Mouse (Mus musculus): ENCODE data around the gene Prss53. TPM values are rescaled to one million over a fixed set of nuclear protein-coding genes. Genes with fewer than 3 reads are reported as not detected.

The Prss53 gene
- 1.0 TPM for polyA plus RNA-seq (2017; shearing (Covaris generic))

DNA sequence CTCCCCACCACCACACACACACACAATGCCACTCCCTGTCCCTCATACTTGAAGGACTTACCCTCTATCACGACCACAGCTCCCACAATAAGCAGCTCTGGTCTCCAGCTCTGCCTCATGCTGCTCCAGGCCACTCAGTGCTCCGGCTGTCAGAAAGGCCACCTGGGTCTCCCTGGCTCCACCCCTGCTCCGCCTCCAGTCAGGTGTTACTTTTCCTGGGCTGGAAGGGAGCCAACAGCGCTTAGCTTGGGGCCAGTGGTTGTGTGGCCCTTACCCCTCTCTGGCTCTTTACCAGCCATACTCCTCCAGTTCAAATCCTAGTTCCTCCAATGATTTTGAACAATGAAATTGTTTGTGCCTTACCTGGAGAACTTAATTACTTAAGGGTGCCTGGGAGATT, at the start of gene Prss53:
Gene Prss53, minus strand, starts transcription at position 173 of the 400 bp plus-strand sequence.

DNA sequence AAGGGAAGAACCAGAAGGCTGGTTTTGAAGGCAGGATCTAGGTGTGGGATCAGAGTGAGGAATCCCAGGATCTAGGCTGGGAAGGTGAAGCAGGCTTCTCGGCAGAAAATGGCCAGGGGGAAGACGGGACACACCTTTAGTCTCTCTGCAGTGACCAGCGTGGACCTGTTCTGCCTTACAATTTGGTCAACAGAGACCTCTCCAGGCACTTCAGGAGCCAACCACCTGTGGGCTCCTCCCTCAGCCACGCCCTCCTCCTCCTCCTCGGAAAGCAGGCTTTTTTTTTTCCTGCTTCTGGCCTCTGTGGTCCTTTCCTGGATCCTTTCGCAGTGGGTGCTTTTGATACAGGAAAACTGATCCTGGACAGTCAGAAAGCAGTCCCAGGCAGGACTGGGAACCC, 39.2 kb upstream of the Prss53 start, which contains the start of gene Prss8:
Gene Prss8, minus strand, starts transcription at position 182 of the 400 bp plus-strand sequence.

DNA sequence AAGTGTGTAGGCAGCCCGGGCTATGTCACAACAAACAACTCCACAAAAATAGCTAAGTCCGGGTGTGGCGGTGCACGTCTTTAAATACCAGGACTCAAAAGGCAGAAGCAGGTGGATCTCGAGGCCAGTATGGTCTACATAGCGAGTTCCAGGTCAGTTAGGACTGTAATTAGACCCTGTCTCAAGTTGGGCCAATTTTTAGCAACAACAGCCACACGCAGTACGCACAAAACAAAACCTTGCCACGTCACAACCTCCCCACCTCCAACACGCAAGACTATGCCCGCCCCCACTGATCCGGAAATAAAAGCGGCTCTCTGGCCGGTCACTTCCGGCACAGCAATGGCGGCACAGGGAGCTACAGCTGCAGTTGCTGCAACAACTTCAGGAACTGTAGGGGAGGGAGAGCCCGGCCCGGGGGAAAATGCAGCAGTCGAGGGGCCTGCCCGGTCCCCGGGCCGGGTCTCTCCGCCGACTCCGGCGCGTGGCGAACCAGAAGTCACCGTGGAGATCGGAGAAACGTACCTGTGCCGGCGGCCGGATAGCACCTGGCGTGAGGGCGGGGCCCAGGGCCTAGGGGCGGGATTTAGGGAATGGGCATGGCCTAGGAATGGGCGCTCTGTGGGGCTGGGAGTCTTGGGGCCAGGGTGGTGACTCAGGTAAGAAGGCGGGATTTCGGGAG, 21.6 kb upstream of the Prss53 start, which contains the start of gene Kat8:
Gene Kat8, plus strand, starts transcription at position 327 of the 682 bp plus-strand sequence.

DNA sequence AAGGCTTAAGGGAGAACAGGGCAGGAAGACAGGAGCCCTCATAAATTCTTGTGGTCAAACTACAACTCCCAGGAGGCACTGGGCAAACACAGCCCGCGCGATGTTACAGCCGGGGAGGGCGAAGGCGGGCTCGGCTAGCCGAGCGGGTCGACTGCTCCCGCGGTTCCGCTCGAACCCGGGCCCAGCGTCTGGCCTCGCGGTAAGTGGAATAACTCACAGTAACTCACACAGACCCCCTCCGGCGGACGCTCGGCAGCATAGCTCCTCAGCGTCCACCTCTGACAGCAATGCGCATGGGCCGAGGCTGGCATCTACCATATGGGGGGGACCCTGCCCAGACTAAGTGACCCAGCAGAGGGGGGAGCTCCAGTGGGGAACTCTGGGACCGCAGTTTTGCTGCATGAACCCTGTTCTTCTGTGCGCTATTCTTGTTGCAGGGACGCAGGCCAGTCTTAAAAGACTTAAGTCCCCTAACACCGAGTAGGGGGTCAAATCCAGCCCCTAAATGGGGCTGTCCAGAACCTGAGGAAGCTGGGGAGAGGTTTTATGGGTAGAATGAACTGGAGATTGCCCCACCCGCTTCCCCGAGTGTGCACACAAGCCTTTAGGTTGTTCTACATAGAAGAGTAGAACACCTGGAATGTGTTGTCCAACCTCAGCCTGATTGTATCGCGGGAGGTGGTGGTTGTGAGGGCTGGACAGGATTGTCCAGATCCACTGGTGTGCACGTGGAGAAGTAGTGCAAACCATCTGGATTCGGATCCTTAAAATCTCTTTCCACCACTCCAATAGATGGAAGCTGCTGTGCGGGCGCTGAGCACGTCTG, 13.4 kb upstream of the Prss53 start, which contains the start of gene Bckdk:
Gene Bckdk, plus strand, starts transcription at position 112 of the 826 bp plus-strand sequence.

DNA sequence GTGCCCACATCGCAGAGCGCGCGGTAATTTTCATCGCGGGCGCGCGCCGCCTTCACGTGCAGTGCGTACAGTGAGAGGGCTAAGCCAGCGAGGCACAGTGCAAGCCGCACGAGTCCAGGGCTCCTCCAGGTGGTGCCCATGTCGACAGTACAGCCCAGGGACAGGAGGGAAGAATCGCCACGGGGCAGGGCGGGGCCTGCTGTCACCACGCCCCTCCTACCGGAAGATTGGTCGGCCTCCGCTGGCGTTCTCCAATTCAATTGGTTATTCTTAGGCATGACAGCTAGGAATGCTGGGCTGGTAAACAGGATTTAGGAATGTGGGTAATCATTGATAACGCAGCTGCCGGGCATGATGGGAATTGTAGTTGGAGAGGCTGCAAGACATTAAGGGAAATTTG, 4.7 kb upstream of the Prss53 start, which contains the start of the genes Gm21974 and Vkorc1:
Gene Gm21974, minus strand, starts transcription at position 13 of the 400 bp plus-strand sequence.
Gene Vkorc1, minus strand, starts transcription at position 176 of the 400 bp plus-strand sequence.

DNA sequence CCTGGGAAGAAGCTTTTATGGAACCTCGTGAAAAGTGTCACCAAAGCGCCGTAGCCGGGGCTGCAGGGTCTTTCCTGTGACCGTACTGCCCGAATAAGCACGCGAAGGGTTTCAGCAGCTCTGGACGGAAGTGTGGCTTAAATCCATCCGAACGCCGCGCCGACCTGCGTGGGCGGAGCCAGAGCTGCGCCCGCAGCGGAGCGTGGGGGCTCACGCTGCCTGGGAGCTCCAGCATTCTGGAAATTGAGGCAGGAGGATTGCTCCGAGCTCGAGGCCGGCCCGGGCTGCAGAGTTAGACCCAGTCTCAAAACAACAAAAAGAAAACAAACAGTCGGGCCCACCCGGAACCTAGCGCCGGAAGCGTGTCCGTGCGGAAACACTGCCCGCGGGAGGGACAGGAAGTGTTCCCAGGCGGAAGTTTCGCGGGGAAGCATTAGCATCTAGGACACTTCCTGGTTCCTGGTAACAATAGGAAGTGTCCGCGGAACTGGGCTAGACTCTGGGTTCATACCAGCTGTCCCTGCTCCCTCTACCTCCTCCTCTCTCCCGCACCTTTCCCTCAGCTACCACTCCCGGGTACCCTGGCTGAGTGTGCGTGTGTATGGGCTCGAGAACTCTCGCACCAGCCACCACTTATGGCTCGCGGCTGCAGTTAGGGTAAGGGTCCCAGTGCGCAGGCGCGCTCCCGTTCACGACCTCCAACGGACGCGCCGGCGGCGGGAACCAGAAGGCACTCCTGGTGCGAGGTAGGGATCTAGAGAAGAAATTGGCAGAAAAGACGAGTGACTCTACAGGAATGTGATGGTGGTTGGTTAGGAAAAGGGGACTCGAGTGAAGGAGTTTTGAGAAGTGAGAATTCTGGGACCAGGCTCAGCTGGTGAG, 14.1 kb downstream of the Prss53 start, which contains the start of gene Zfp668:
Gene Zfp668, minus strand, starts transcription at position 362 of the 882 bp plus-strand sequence.

DNA sequence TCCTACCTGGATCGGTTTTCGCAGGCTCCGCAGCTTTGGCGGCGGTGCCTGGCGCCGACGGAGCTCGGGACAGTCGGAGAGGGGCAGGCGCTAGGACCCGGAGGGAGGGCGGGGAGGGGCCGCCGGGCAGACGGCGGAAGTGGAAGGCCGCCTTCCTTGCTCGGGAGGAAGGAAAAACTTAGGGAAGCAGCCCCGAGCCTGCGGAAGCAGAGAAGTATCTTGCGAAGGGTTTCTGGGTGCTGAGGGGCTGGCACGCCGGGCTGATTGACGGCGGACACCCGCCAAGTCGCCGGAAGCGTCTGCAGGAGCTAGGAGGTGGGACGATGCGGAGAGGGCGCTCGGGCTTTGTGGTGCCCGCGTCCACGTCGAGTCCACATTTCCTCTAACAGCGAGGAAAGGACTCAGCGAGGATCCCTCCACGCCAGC, 14.7 kb downstream of the Prss53 start, which contains the start of gene Zfp646:
Gene Zfp646, plus strand, starts transcription at position 181 of the 426 bp plus-strand sequence.

Other genes with a start within 250 kb of the Prss53 start
- 19.5 TPM for gene Bcl7c, start 182.0 kb downstream of the Prss53 start, polyA plus RNA-seq (2017; shearing (Covaris generic))
- not detected for gene Ctf1, start 178.2 kb downstream of the Prss53 start, polyA plus RNA-seq (2017; shearing (Covaris generic))
- gene Ctf2, start 158.8 kb downstream of the Prss53 start, polyA plus RNA-seq (2017; shearing (Covaris generic)), result not detected
- gene Fbxl19, start 146.4 kb downstream of the Prss53 start, polyA plus RNA-seq (2017; shearing (Covaris generic)), result 1.3 TPM
- gene Orai3, start 121.2 kb downstream of the Prss53 start, polyA plus RNA-seq (2017; shearing (Covaris generic)), result 38.5 TPM
- 1.2 TPM for gene Setd1a, start 114.3 kb downstream of the Prss53 start, polyA plus RNA-seq (2017; shearing (Covaris generic))
- not detected for gene Gm49388, start 105.4 kb downstream of the Prss53 start, polyA plus RNA-seq (2017; shearing (Covaris generic))
- 4.5 TPM for gene Hsd3b7, start 90.4 kb downstream of the Prss53 start, polyA plus RNA-seq (2017; shearing (Covaris generic))
- 167 TPM for gene Stx4a, start 66.7 kb downstream of the Prss53 start, polyA plus RNA-seq (2017; shearing (Covaris generic))
- not detected for gene Stx1b, start 66.4 kb downstream of the Prss53 start, polyA plus RNA-seq (2017; shearing (Covaris generic))
- 63.8 TPM for gene Zfp646, start 14.7 kb downstream of the Prss53 start, polyA plus RNA-seq (2017; shearing (Covaris generic))
- 23.2 TPM for gene Zfp668, start 14.1 kb downstream of the Prss53 start, polyA plus RNA-seq (2017; shearing (Covaris generic))
- gene Gm21974, start 4.5 kb upstream of the Prss53 start, polyA plus RNA-seq (2017; shearing (Covaris generic)), result not detected
- 64.0 TPM for gene Vkorc1, start 4.6 kb upstream of the Prss53 start, polyA plus RNA-seq (2017; shearing (Covaris generic))
- 71.2 TPM for gene Bckdk, start 13.1 kb upstream of the Prss53 start, polyA plus RNA-seq (2017; shearing (Covaris generic))
- gene Kat8, start 21.5 kb upstream of the Prss53 start, polyA plus RNA-seq (2017; shearing (Covaris generic)), result 49.7 TPM
- gene Prss8, start 39.1 kb upstream of the Prss53 start, polyA plus RNA-seq (2017; shearing (Covaris generic)), result not detected
- gene Prss36, start 55.8 kb upstream of the Prss53 start, polyA plus RNA-seq (2017; shearing (Covaris generic)), result 5.0 TPM
- gene Fus, start 76.5 kb upstream of the Prss53 start, polyA plus RNA-seq (2017; shearing (Covaris generic)), result 177 TPM
- 295 TPM for gene Pycard, start 102.9 kb upstream of the Prss53 start, polyA plus RNA-seq (2017; shearing (Covaris generic))
- gene Trim72, start 113.0 kb upstream of the Prss53 start, polyA plus RNA-seq (2017; shearing (Covaris generic)), result not detected
- gene Itgam, start 171.7 kb upstream of the Prss53 start, polyA plus RNA-seq (2017; shearing (Covaris generic)), result 0.61 TPM
- not detected for gene Gm49368, start 171.7 kb upstream of the Prss53 start, polyA plus RNA-seq (2017; shearing (Covaris generic))
- 0.27 TPM for gene Itgax, start 238.6 kb upstream of the Prss53 start, polyA plus RNA-seq (2017; shearing (Covaris generic))